Mouse (Mus musculus) heart, postnatal 0 days (tissue): ENCODE data around the gene Cdc14a.

Experiments used
- CTCF ChIP-seq: IDR thresholded peaks from 2 replicates; pipeline ENCODE4 v1.5.1; 2016; ENCODE audit warnings: antibody characterized with exemption, control low read depth, low read depth
- EP300 ChIP-seq: IDR thresholded peaks from 2 replicates; pipeline ENCODE4 v1.6.1; 2016; ENCODE audit warnings: antibody characterized with exemption, low read depth

DNA sequence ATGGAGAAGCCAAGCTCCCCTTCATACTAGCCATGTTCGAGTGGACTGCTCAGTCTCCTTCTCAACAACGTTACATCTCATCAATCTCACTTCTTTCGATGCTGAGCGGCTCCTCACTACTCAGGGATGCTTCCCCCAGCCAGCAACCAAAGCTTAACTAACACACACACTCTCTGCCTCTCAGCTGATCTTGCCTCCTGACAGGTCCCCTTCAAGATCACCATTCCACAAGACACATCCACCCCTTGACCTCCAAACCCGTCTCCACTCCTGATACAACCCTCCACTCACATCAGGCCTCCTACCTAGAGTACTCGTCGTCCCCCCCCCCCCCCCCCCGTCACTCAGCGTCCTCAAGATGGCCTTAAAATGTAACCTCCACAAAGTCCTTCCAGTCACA, 18.3 kb downstream of the Cdc14a start:
- TF ChIP-seq CTCF (no peak), EP300 (no peak)
